Mouse (Mus musculus) embryonic facial prominence, embryonic 10.5 days (tissue): Measurements from ENCODE around the gene Wdr81. TPM values are rescaled to one million over a fixed set of nuclear protein-coding genes. Genes with fewer than 3 reads are reported as not detected.
"Not testable (repeated sequence)": the region's sequence is repeated elsewhere in the genome, so short reads cannot be mapped to it uniquely, and the experiment has no call there.

Source experiments
- DNase-seq: peaks from one replicate; pipeline ENCODE4 v3.0.0-alpha.2; 2017; ENCODE audit warnings: low spot score
- H3K27ac ChIP-seq: fragments of 300-500 bp; sonication (generic); replicated peaks from 2 replicates; pipeline ENCODE4 v1.5.1; 2016; ENCODE audit warnings: mild to moderate bottlenecking
- H3K27me3 ChIP-seq: fragments of 300-500 bp; sonication (generic); replicated peaks from 2 replicates; pipeline ENCODE4 v1.6.1; 2016; ENCODE audit warnings: low read depth, mild to moderate bottlenecking; ENCODE audit not compliant: poor library complexity, severe bottlenecking
- H3K36me3 ChIP-seq: fragments of 300-500 bp; sonication (generic); replicated peaks from 2 replicates; pipeline ENCODE4 v1.6.1; 2016; ENCODE audit warnings: mild to moderate bottlenecking, moderate library complexity
- H3K4me1 ChIP-seq: fragments of 300-500 bp; sonication (generic); 2 replicates; pipeline ENCODE4 v1.6.1; 2016
- H3K4me3 ChIP-seq: fragments of 300-500 bp; sonication (generic); 2 replicates; pipeline ENCODE4 v1.5.1; 2016; ENCODE audit warnings: mild to moderate bottlenecking, moderate library complexity
- H3K9me3 ChIP-seq: fragments of 300-500 bp; sonication (generic); 2 replicates; pipeline ENCODE4 v1.6.1; 2016; ENCODE audit warnings: mild to moderate bottlenecking
- WGBS: fragments of 180-500 bp; shearing (Covaris S2); methylation state at CpG from one replicate; pipeline ENCODE4 v1.1.7; 2016; 5-methylcytosine and 5-hydroxymethylcytosine counted together
- polyA plus RNA-seq: library from polyadenylated mRNA; unstranded; fragments of >200 nt; fragmentation: Nextera tagmentation; extraction: Ambion mirVana; gene quantifications from 2 replicates; pipeline ENCODE4 v1.2.1, GENCODE M21; 2016

The Wdr81 gene
- polyA plus RNA-seq, 1 experiment from 2014 or later: 6.0 TPM

DNA sequence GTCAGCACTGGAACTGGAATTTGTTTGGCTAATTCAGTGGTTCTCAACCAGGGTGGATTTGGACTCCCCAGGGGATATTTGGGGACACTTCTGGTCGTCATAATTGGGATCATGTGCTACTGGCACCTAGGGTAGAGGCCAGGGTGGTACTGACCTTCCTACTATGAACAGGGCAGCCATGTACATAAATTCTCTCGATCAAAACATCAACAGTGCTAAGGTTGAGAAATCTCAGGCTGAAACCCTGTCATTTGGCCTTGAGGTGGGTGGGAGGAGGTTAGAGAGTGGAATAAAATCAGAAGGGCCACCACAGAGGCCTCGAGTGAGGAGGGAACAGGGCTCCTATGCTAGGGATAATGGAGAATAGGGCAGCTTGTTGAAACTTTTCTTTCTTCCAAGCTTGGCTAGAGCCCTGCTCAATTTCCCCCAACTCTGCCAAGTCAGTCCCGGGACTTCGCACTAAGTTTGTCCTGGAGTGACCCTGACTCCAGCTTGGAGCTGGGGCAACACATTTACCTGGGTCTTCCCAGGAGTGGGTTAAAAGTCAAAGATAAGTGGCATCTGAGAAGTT, 4.7 kb upstream of the Wdr81 start:
- Histone ChIP-seq H3K36me3 (no peaks in the 10 kb centered on the region), H3K27ac (peak overlapping the region; percentile 84), H3K4me1 (peaks cover 47% of the 10 kb centered on the region), H3K4me3 (peak overlapping the region; percentile 76), H3K9me3 (no peaks in the 10 kb centered on the region), H3K27me3 (no peaks in the 10 kb centered on the region)
- DNase-seq: no peak
- WGBS: 79% methylated on average over 5 of the region's 5 CpGs

DNA sequence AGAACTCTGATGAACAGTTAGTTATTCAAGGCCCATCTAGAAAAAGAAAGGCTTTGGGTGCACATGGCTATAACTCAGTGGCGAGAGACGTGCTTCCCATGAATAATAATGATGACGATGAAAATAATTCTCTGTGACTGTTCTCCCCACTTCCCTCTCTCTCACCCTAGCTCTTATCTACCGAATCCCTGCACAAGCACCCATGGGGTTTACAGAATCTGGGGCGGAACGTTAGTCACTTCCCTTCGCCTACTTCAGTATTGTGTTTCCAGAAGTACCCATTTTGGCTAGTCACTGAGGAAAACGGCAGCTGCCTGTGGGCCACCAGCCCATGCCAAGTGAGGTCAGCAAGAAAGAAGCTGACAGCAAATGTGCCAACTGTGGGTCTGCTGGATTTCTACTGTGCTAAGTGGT, 4.1 kb upstream of the Wdr81 start:
- 86% methylated on average over 8 of the region's 8 CpGs for WGBS
- peaks cover 4% of the 10 kb centered on the region for H3K27me3 ChIP-seq
- no peak overlapping the region for H3K4me3 ChIP-seq
- no peaks in the 10 kb centered on the region for H3K9me3 ChIP-seq
- H3K36me3 ChIP-seq: no peaks in the 10 kb centered on the region
- peaks cover 51% of the 10 kb centered on the region for H3K4me1 ChIP-seq
- no peak for DNase-seq
- no peak overlapping the region for H3K27ac ChIP-seq

DNA sequence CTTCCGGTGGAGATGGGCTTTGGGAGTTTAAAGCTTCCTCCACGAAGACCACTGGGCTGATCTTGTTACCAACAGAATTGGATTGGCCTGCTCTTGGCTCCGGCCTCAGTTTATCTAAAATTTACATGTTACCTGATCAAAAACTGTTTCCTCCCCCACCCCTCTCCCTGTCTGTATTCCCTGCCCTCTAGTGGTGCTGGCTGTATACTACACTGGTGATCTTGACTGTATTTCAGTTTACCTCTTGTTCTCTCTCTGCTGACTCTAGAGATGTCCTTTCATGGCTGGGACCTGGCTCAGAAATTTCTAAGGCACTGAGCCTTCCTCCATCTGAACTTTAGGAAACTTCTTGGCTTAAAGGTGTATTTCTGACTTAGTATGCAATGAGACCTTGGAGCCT, 3.7 kb upstream of the Wdr81 start:
- peak; percentile 40 for DNase-seq
- peaks cover 9% of the 10 kb centered on the region for H3K27me3 ChIP-seq
- 14% methylated on average over 3 of the region's 3 CpGs for WGBS
- peaks cover 51% of the 10 kb centered on the region for H3K4me1 ChIP-seq
- H3K9me3 ChIP-seq: no peaks in the 10 kb centered on the region
- H3K4me3 ChIP-seq: no peak overlapping the region
- H3K36me3 ChIP-seq: no peaks in the 10 kb centered on the region
- H3K27ac ChIP-seq: no peak overlapping the region

DNA sequence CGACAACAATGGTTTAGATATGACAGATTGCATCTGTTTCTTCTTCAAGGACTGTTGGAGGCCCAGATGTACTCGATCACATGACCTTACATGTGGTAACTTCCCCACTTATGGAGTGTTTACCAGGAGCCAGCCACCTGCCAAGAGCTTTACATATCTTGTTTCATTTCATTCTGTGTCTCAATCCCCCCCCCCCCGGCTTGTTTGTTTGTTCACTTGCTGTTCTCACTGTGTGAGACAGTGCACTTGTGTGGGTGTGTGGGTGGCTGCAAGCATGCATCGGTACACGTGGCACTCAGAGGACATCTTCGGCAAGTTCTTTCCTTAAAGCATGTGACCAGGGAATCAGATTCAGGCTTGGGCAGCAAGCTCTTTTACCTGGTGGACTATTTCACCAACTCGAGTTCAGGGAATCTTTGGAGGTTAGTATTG, 1.9 kb upstream of the Wdr81 start:
- H3K4me1 ChIP-seq: peaks cover 36% of the 10 kb centered on the region
- H3K27ac ChIP-seq: no peak overlapping the region
- H3K36me3 ChIP-seq: 0 out of 2 replicates have a peak, but pooled peaks cover 6% of the 10 kb centered on the region
- H3K27me3 ChIP-seq: peaks cover 15% of the 10 kb centered on the region
- DNase-seq: no peak
- no peaks in the 10 kb centered on the region for H3K9me3 ChIP-seq
- no peak overlapping the region for H3K4me3 ChIP-seq
- 87% methylated on average over 7 of the region's 7 CpGs for WGBS

DNA sequence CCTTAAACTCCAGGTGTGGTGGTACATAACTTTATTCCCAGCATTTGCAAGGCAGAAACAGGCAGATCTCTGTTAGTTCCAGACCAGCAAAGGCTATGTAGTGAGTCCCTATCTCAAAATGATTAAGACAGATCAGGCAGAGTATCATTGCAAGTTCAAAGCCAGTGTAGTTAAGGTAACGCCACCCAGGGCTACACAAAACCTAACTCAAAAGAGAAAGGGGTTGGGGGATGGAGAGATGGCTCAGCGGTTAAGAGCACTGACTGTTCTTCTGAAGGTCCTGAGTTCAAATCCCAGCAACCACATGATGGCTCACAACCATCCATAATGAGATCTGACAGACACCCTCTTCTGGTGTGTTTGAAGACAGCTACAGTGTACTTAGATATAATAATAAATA, 1.5 kb upstream of the Wdr81 start:
- not testable (repeated sequence) for H3K27ac ChIP-seq, H3K9me3 ChIP-seq, H3K4me3 ChIP-seq, H3K36me3 ChIP-seq, DNase-seq
- Histone ChIP-seq H3K27me3 (peaks cover 15% of the 10 kb centered on the region), H3K4me1 (peaks cover 40% of the 10 kb centered on the region)
- WGBS: 90% methylated on average over 2 of the region's 2 CpGs

DNA sequence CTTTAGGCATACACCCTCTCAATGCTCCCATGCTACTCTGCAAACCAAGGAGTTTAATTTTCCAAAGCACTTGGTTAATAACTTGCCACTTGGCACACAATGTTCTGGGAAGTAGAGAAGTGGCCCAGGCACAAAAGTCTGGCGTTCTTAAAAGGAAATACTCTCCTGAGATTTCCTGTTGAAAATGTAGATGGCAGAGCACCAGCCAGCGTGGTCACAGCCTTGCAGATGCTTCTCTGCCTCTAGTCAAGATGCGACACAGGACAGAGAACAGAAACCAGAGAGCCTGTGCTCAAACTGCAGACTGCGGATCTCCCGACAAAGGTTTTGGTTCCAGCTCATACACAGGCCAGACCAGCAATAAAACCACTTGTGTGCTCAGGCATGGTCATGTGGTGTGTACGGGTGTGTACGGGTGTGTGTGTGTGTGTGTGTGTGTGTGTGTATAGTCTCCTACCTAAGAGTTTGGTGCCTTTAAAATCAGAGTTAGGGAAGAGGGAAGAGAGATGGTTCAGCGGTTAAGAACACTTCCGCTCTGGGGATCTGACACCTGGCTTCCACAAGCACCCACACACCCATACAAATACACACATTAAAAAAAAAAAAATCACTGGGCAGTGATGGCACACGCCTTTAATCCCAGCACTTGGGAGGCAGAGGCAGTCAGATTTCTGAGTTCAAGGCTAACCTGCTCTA, 672 bp upstream of the Wdr81 start:
- DNase-seq: no peak
- peak overlapping the region; percentile 82 for H3K27ac ChIP-seq
- peaks cover 42% of the 10 kb centered on the region for H3K4me1 ChIP-seq
- H3K27me3 ChIP-seq: peaks cover 15% of the 10 kb centered on the region
- 79% methylated on average over 10 of the region's 10 CpGs for WGBS
- H3K9me3 ChIP-seq: no peaks in the 10 kb centered on the region
- peaks cover 11% of the 10 kb centered on the region; the same call in 1 of the 2 replicates for H3K36me3 ChIP-seq
- H3K4me3 ChIP-seq: peak overlapping the region; percentile 85

DNA sequence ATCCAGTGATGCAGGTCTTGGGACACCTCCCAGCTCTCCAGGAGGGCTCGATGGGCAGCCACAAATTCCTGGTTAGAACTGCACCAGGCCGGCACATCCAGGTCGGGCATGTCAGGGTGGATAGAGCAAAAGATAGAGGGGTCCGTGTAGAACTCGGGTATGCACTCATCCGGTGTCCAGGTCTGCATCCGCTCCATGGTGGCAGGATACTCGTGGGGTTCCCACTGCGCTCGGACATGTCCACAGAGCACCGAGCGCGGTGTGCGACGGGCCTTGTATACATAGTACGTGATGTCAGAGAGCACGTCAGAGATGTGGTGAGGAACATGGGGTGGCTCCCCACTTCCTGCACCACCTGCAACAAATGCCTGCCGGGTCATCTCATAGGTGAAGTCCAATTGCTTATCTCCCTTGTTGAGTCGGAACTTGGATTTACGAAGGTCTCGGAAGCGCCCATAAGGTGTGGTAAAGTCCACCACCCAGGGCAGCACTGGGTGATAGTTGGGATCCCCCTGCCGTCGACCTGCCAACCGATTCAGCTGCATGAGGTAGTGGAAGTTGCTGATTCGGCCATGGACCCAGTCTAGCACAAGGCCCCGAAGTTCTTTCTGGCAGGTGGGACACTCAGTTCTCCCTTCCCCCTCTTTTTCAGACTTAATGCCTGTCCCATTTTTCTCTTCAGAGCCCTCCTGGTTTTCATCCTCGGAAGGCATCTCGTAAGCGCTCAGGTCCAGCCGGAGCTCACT, 1.5 kb downstream of the Wdr81 start:
- H3K36me3 ChIP-seq: peaks cover 29% of the 10 kb centered on the region
- peaks cover 33% of the 10 kb centered on the region for H3K4me1 ChIP-seq
- H3K9me3 ChIP-seq: no peaks in the 10 kb centered on the region
- no peak for DNase-seq
- WGBS: 92% methylated on average over 31 of the region's 31 CpGs
- peaks cover 15% of the 10 kb centered on the region for H3K27me3 ChIP-seq
- H3K4me3 ChIP-seq: peak overlapping the region; percentile 85; the same call in 1 of the 2 replicates
- H3K27ac ChIP-seq: no peak overlapping the region

DNA sequence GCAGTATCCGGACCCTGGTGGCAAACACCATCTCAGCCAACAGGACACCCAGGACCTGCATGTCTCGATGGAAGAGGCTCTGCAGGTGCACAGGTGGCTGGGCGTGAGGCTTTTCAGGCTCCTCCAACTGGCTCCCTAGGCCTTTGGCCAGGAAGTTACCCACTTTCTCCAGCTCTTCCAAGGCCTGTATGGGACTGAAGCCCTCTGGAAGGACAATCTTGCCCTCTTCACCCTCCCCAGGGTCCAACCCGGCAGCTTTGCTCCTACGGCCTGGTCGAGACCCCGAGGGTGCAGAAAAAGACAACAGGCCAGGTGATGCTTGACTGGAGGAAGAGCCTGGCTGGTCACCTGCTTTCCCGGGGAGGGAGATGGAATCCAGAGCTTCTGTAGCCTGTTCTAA, 2.4 kb downstream of the Wdr81 start:
- Histone ChIP-seq H3K4me1 (peaks cover 33% of the 10 kb centered on the region), H3K4me3 (no peak overlapping the region), H3K9me3 (no peaks in the 10 kb centered on the region), H3K27me3 (peaks cover 15% of the 10 kb centered on the region), H3K27ac (no peak overlapping the region), H3K36me3 (peaks cover 37% of the 10 kb centered on the region)
- WGBS: 94% methylated on average over 8 of the region's 8 CpGs
- DNase-seq: no peak

DNA sequence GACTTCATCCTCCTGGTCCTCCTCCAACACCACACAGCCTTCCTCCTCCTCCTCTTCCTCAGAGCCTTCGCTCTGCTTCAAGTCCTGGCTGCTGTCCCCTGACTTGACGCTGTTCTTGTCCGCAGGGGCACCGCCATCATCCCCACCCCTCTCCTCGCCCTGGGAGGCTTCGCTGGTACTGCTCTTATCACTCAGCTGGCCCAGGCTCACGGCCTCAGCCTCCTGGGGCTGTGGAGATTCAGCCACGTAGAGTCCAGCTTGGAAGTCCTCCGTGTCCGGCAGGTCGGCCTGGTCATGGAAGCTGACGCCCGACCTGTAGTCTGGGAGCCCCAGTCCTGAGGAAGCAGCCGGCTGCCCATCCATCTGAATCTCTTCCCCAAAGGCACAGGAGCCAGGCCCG, 3.6 kb downstream of the Wdr81 start:
- H3K4me1 ChIP-seq: peaks cover 33% of the 10 kb centered on the region
- H3K36me3 ChIP-seq: peaks cover 42% of the 10 kb centered on the region
- DNase-seq: no peak
- no peaks in the 10 kb centered on the region for H3K9me3 ChIP-seq
- WGBS: 87% methylated on average over 15 of the region's 15 CpGs
- no peak overlapping the region for H3K4me3 ChIP-seq
- H3K27ac ChIP-seq: no peak overlapping the region; the same call in 1 of the 2 replicates
- peaks cover 15% of the 10 kb centered on the region for H3K27me3 ChIP-seq

DNA sequence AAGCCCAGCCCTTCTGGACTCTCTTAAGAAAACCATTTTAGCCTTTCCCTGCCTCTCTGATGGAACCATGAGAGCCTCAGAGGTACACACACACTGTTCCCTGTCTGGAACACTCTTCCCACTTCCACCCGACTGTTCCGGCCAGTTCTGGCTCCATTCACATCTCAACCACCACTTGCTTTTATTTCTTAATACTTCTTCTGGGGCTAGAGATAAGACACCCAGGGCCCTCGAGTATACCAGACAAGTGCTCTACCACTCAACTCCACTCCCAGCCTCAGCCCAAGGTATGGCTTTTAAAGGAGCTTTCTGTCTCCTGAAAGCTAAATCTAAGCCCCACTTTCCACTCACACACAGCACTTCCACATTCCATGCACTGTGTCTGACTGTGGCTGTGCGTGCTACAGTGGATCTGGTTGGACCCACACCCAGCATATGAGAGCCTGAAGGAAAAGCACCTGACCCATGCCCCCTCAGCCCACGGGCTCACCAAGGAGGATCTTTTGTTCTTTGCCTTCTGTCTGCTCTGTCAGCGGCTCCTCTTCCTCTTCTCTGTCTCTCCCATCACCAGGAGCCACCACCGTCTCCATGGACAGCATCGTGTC, 4.1 kb downstream of the Wdr81 start:
- DNase-seq: no peak
- peaks cover 15% of the 10 kb centered on the region for H3K27me3 ChIP-seq
- no peak overlapping the region for H3K4me3 ChIP-seq
- H3K9me3 ChIP-seq: no peaks in the 10 kb centered on the region
- H3K4me1 ChIP-seq: peaks cover 33% of the 10 kb centered on the region
- H3K27ac ChIP-seq: no peak overlapping the region
- 84% methylated on average over 8 of the region's 8 CpGs for WGBS
- peaks cover 46% of the 10 kb centered on the region for H3K36me3 ChIP-seq

DNA sequence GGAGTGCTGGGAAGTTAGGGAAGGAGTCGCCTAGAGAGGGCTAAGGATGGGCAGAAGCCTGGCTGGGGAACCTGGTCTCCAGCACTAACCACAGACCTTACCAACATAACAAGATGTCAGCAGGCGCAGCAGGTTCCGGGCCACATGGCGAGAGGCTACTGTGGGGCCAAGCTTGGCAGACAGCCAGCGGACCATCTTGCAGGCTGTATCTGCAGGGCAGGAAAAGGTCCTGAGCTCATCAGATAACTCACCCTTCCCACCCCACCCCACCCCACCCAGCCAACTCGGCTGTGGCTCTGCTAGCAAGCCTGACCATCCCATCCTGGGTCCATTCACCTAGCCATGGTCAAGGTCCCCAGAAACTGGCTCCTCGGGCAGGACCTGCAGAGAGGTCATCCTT, 4.8 kb downstream of the Wdr81 start:
- no peaks in the 10 kb centered on the region for H3K9me3 ChIP-seq
- peaks cover 51% of the 10 kb centered on the region for H3K36me3 ChIP-seq
- no peak overlapping the region for H3K4me3 ChIP-seq
- H3K4me1 ChIP-seq: peaks cover 28% of the 10 kb centered on the region
- no peak for DNase-seq
- peaks cover 15% of the 10 kb centered on the region for H3K27me3 ChIP-seq
- WGBS: 89% methylated on average over 7 of the region's 7 CpGs
- H3K27ac ChIP-seq: 0 out of 2 replicates have a peak overlapping the region, but pooled peaks have one; percentile 11

DNA sequence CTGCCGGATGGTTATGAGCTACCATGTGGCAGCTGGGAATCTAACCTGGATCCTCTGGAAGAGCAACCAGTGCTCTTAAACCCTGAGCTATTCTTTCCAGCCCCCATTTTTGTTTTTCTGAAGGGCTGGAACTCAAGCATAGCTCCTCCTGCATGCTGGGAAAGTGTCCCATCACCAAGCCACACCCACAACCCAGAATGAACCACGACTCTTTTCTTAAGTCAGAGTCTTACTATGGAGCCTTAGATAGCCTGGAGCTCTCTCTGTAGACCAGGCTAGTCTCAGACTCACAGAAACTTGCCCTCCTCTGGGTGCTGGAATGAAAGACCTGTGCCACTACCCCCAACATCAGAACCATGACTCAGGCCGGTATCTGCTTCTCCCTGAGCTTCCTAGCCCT, 5.9 kb downstream of the Wdr81 start:
- peaks cover 61% of the 10 kb centered on the region for H3K36me3 ChIP-seq
- peaks cover 29% of the 10 kb centered on the region for H3K4me1 ChIP-seq
- 87% methylated on average over 3 of the region's 3 CpGs for WGBS
- DNase-seq: no peak
- no peaks in the 10 kb centered on the region for H3K9me3 ChIP-seq
- no peak overlapping the region for H3K27ac ChIP-seq
- H3K27me3 ChIP-seq: peaks cover 10% of the 10 kb centered on the region
- H3K4me3 ChIP-seq: no peak overlapping the region
